Mouse (Mus musculus) kidney, postnatal 0 days (tissue): Measurements from ENCODE around the gene Peak1. TPM values are rescaled to one million over a fixed set of nuclear protein-coding genes. Genes with fewer than 3 reads are reported as not detected.

Experiments used
- ATAC-seq: fragments of 200-750 bp; cut with Nextera tagmentation; replicated peaks from 2 replicates; pipeline ENCODE4 v1.8.0; 2017; ENCODE audit warnings: low read depth, moderate number of reproducible peaks, moderate TSS enrichment, moderate library complexity; ENCODE audit not compliant: low FRiP score
- DNase-seq: peaks from one replicate; pipeline ENCODE4 v3.0.0-alpha.2; 2016; ENCODE audit warnings: low spot score
- H3K27ac ChIP-seq: fragments of 300-500 bp; sonication (generic); 2 replicates; pipeline ENCODE4 v1.5.1; 2014; ENCODE audit warnings: mild to moderate bottlenecking
- H3K27me3 ChIP-seq: fragments of 300-500 bp; sonication (generic); 2 replicates; pipeline ENCODE4 v1.6.1; 2014; ENCODE audit warnings: low read length, mixed read lengths; ENCODE audit not compliant: insufficient read depth
- H3K36me3 ChIP-seq: fragments of 300-500 bp; sonication (generic); 2 replicates; pipeline ENCODE4 v1.6.1; 2014; ENCODE audit warnings: low read length, mixed read lengths; ENCODE audit not compliant: insufficient read depth
- H3K4me1 ChIP-seq: fragments of 300-500 bp; sonication (generic); replicated peaks from 2 replicates; pipeline ENCODE4 v1.6.1; 2014; ENCODE audit warnings: antibody characterized with exemption, low read length, mixed read lengths; ENCODE audit not compliant: insufficient read depth
- H3K4me2 ChIP-seq: fragments of 300-500 bp; sonication (generic); 2 replicates; pipeline ENCODE4 v1.6.1; 2014; ENCODE audit warnings: mild to moderate bottlenecking, low read length, moderate library complexity, mixed read lengths
- H3K4me3 ChIP-seq: fragments of 300-500 bp; sonication (generic); replicated peaks from 2 replicates; pipeline ENCODE4 v1.5.1; 2014; ENCODE audit warnings: low read depth, low read length
- H3K9ac ChIP-seq: fragments of 300-500 bp; sonication (generic); 2 replicates; pipeline ENCODE4 v1.6.1; 2014; ENCODE audit warnings: low read depth, low read length
- H3K9me3 ChIP-seq: fragments of 300-500 bp; sonication (generic); replicated peaks from 2 replicates; pipeline ENCODE4 v1.6.1; 2016; ENCODE audit warnings: low read length, inconsistent platforms, mixed read lengths
- CTCF ChIP-seq: IDR thresholded peaks from 2 replicates; pipeline ENCODE4 v1.5.1; 2016; ENCODE audit warnings: antibody characterized with exemption, low read depth, mild to moderate bottlenecking, moderate library complexity
- WGBS: fragments of 180-500 bp; shearing (Covaris S2); extraction: QIAGEN DNeasy Blood & Tissue Kit; methylation state at CpG from one replicate; pipeline ENCODE4 v1.1.7; 2014; 5-methylcytosine and 5-hydroxymethylcytosine counted together
- polyA plus RNA-seq: library from polyadenylated mRNA; unstranded; fragments of >200 nt; fragmentation: Nextera tagmentation; extraction: Ambion mirVana; gene quantifications from 2 replicates; pipeline ENCODE4 v1.2.1, GENCODE M21; 2015

Peak1 gene
- polyA plus RNA-seq, 1 experiment from 2014 or later, result 12.2 TPM

GRCm38 (mm10) chr9:56326511-56327005 lies 91.3 kb downstream of the Peak1 start:
- ATAC-seq (no peak), DNase-seq (no peak)
- Histone ChIP-seq H3K36me3 (no peaks in the 10 kb centered on the region), H3K9me3 (no peaks in the 10 kb centered on the region), H3K9ac (no peak overlapping the region), H3K4me1 (no peaks in the 10 kb centered on the region), H3K27me3 (no peaks in the 10 kb centered on the region), H3K27ac (no peak overlapping the region), H3K4me3 (no peak overlapping the region), H3K4me2 (no peak overlapping the region)
- 95% methylated on average over 8 of the region's 8 CpGs for WGBS
- no peak for TF ChIP-seq CTCF

GRCm38 (mm10) chr9:56325725-56326124 lies 92.1 kb downstream of the Peak1 start:
- ATAC-seq (no peak), DNase-seq (no peak)
- H3K27me3 ChIP-seq, result no peaks in the 10 kb centered on the region
- H3K4me1 ChIP-seq, result no peaks in the 10 kb centered on the region
- TF ChIP-seq CTCF, result no peak
- no peak overlapping the region for H3K4me3 ChIP-seq
- H3K9ac ChIP-seq, result no peak overlapping the region
- H3K36me3 ChIP-seq, result no peaks in the 10 kb centered on the region
- H3K9me3 ChIP-seq, result no peaks in the 10 kb centered on the region
- WGBS, result 86% methylated on average over 5 of the region's 5 CpGs
- no peak overlapping the region for H3K27ac ChIP-seq
- H3K4me2 ChIP-seq, result no peak overlapping the region

GRCm38 (mm10) chr9:56324576-56325355 lies 93.1 kb downstream of the Peak1 start:
- WGBS, result 34% methylated on average over 16 of the region's 16 CpGs
- Histone ChIP-seq H3K36me3 (no peaks in the 10 kb centered on the region), H3K27ac (peak overlapping the region; percentile 79), H3K4me2 (peak overlapping the region; percentile 47), H3K4me1 (no peaks in the 10 kb centered on the region), H3K9me3 (no peaks in the 10 kb centered on the region), H3K4me3 (no peak overlapping the region), H3K27me3 (no peaks in the 10 kb centered on the region), H3K9ac (no peak overlapping the region)
- DNase-seq (peak; percentile 67), ATAC-seq (no peak)
- no peak for TF ChIP-seq CTCF

GRCm38 (mm10) chr9:56321291-56321690 lies 96.6 kb downstream of the Peak1 start:
- 42% methylated on average over 2 of the region's 2 CpGs for WGBS
- no peak for TF ChIP-seq CTCF

GRCm38 (mm10) chr9:56314326-56314725 lies 103.5 kb downstream of the Peak1 start:
- Histone ChIP-seq H3K9ac (no peak overlapping the region), H3K4me1 (no peaks in the 10 kb centered on the region), H3K36me3 (no peaks in the 10 kb centered on the region), H3K27me3 (no peaks in the 10 kb centered on the region), H3K4me2 (no peak overlapping the region), H3K27ac (no peak overlapping the region), H3K9me3 (peaks cover 4% of the 10 kb centered on the region), H3K4me3 (no peak overlapping the region)
- no peak for TF ChIP-seq CTCF
- 87% methylated on average over 3 of the region's 3 CpGs for WGBS
- ATAC-seq (no peak), DNase-seq (no peak)

More at GRCm38 (mm10) chr9:56321291-56321690, 96.6 kb downstream of the Peak1 start:
- H3K4me3 ChIP-seq, result no peak overlapping the region
- DNase-seq (no peak), ATAC-seq (no peak)
- no peaks in the 10 kb centered on the region for H3K4me1 ChIP-seq
- peaks cover 4% of the 10 kb centered on the region for H3K9me3 ChIP-seq
- H3K27ac ChIP-seq, result no peak overlapping the region
- H3K9ac ChIP-seq, result no peak overlapping the region
- no peaks in the 10 kb centered on the region for H3K36me3 ChIP-seq
- no peak overlapping the region for H3K4me2 ChIP-seq
- H3K27me3 ChIP-seq, result no peaks in the 10 kb centered on the region

- no peak for ATAC-seq
Observed at GRCm38 (mm10) chr9:56309079-56309478, 108.8 kb downstream of the Peak1 start.

More at GRCm38 (mm10) chr9:56309079-56309478, 108.8 kb downstream of the Peak1 start:
- H3K27me3 ChIP-seq, result no peaks in the 10 kb centered on the region
- H3K4me2 ChIP-seq, result no peak overlapping the region
- no peaks in the 10 kb centered on the region for H3K9me3 ChIP-seq
- H3K36me3 ChIP-seq, result no peaks in the 10 kb centered on the region
- H3K27ac ChIP-seq, result no peak overlapping the region
- peaks cover 5% of the 10 kb centered on the region; the same call in 1 of the 2 replicates for H3K4me1 ChIP-seq
- DNase-seq, result no peak
- no peak for TF ChIP-seq CTCF
- no peak overlapping the region for H3K4me3 ChIP-seq
- 52% methylated on average over 2 of the region's 2 CpGs for WGBS
- no peak overlapping the region for H3K9ac ChIP-seq
